Comparison of ENCODE assay signal across 8 mouse cellular contexts in genomic region chr11:55417898-55418703, GRCm38 (mm10). TPM values are rescaled to one million over a fixed set of nuclear protein-coding genes. Genes with fewer than 3 reads are reported as not detected.
DNase-seq lines count a peak whose midpoint lies in the region; ATAC-seq and TF ChIP-seq lines count a peak whose summit lies in the region.

No protein-coding gene starts in this region.

- no peak for TF ChIP-seq POLR2A in cerebellum, adult 2 months (IDR thresholded peaks at IDR 0.05; ENCODE audit: borderline replicate concordance, insufficient read depth, low read length)

- H3K4me1 ChIP-seq in cerebellum, adult 2 months (ENCODE audit: control insufficient read depth, insufficient read depth, low read length): peaks cover 22% of the 10 kb centered on the region
- H3K4me1 ChIP-seq in heart, embryonic 13.5 days: peaks cover 76% of the 10 kb centered on the region
- H3K4me1 ChIP-seq in midbrain, embryonic 10.5 days: peaks cover 46% of the 10 kb centered on the region

- no peaks in the 10 kb centered on the region for H3K9me3 ChIP-seq in heart, embryonic 13.5 days
- H3K9me3 ChIP-seq in midbrain, embryonic 10.5 days (replicated peaks): no peaks in the 10 kb centered on the region

- peaks cover 15% of the 10 kb centered on the region for H3K36me3 ChIP-seq in heart, embryonic 13.5 days
- no peaks in the 10 kb centered on the region; the same call in 1 of the 2 replicates for H3K36me3 ChIP-seq in midbrain, embryonic 10.5 days

- DNase-seq in cerebellum, adult 2 months: peak in 1 of 2 experiments; percentile 25
- DNase-seq in embryo, embryonic 9.5 days (ENCODE audit: extremely low spot score): peak; percentile 90
- DNase-seq in kidney, postnatal 25 days: peak; percentile 69 to 78
- peak; percentile 89 for DNase-seq in midbrain, embryonic 10.5 days (ENCODE audit: low spot score)
- DNase-seq in frontal cortex, postnatal 25 days (ENCODE audit: low spot score in 2 of 2): no peak
- DNase-seq in cerebellum, adult 11-12 months: no peak

- no peak for TF ChIP-seq CTCF in cerebellum, adult 2 months (IDR thresholded peaks at IDR 0.05; ENCODE audit: borderline replicate concordance, insufficient read depth, low read depth, low read length)

- 24% methylated on average over 24 of the region's 24 CpGs for WGBS in cerebellum, adult 2 months
- 2% methylated on average over 24 of the region's 24 CpGs for WGBS in heart, embryonic 13.5 days
- WGBS in midbrain, embryonic 10.5 days: 2% methylated on average over 24 of the region's 24 CpGs

- peak overlapping the region; percentile 29; the same call in 1 of the 2 replicates for H3K27ac ChIP-seq in cerebellum, adult 2 months (ENCODE audit: insufficient read depth, low read length)
- H3K27ac ChIP-seq in heart, embryonic 13.5 days (replicated peaks): peak overlapping the region; percentile 98
- peak overlapping the region; percentile 92 for H3K27ac ChIP-seq in midbrain, embryonic 10.5 days (replicated peaks)

- peak overlapping the region; percentile 96 for H3K9ac ChIP-seq in heart, embryonic 13.5 days

- ATAC-seq in cerebellum, adult (ENCODE audit: insufficient number of reproducible peaks, low FRiP score, low TSS enrichment): no peak
- peak; percentile 53; the same call in 1 of the 2 replicates for ATAC-seq in heart, embryonic 13.5 days (ENCODE audit: extremely low read depth, insufficient number of reproducible peaks, low FRiP score, low TSS enrichment)

- peak overlapping the region; percentile 51 for H3K4me3 ChIP-seq in cerebellum, adult 2 months (replicated peaks; ENCODE audit: insufficient read depth, low read depth, low read length)
- H3K4me3 ChIP-seq in heart, embryonic 13.5 days: peak overlapping the region; percentile 71
- peak overlapping the region; percentile 60 for H3K4me3 ChIP-seq in midbrain, embryonic 10.5 days

- no peaks in the 10 kb centered on the region for H3K27me3 ChIP-seq in cerebellum, adult 2 months (ENCODE audit: control insufficient read depth, insufficient read depth, low read length)
- no peaks in the 10 kb centered on the region for H3K27me3 ChIP-seq in heart, embryonic 13.5 days (replicated peaks)
- H3K27me3 ChIP-seq in midbrain, embryonic 10.5 days (ENCODE audit: low read depth, poor library complexity, severe bottlenecking): no peaks in the 10 kb centered on the region

- H3K4me2 ChIP-seq in heart, embryonic 13.5 days: peak overlapping the region; percentile 96

RNA-seq across cellular contexts. Expression of gene Sparc, which starts 4.9 kb away (rescaled TPM):
- polyA plus RNA-seq in cerebellum, adult 2 months (2012; rRNA removed): 1,317 and 1,324 TPM in 2 replicates
- 1,654 and 1,741 TPM in 2 replicates for polyA plus RNA-seq in heart, embryonic 13.5 days (2015; fragmentation: Nextera tagmentation; extraction: Ambion mirVana)
- polyA plus RNA-seq in midbrain, embryonic 10.5 days (2016; fragmentation: Nextera tagmentation; extraction: Ambion mirVana): 333 and 416 TPM in 2 replicates

RNA-seq across cellular contexts. Expression of gene Atox1, which starts 42.9 kb away (rescaled TPM):
- polyA plus RNA-seq in cerebellum, adult 2 months (2012; rRNA removed): 203 and 218 TPM in 2 replicates
- 283 and 302 TPM in 2 replicates for polyA plus RNA-seq in heart, embryonic 13.5 days (2015; fragmentation: Nextera tagmentation; extraction: Ambion mirVana)
- polyA plus RNA-seq in midbrain, embryonic 10.5 days (2016; fragmentation: Nextera tagmentation; extraction: Ambion mirVana): 229 and 231 TPM in 2 replicates

RNA-seq across cellular contexts. Expression of gene G3bp1, which starts 51.4 kb away (rescaled TPM):
- polyA plus RNA-seq in cerebellum, adult 2 months (2012; rRNA removed): 21.3 and 22.8 TPM in 2 replicates
- polyA plus RNA-seq in heart, embryonic 13.5 days (2015; fragmentation: Nextera tagmentation; extraction: Ambion mirVana): 111 and 113 TPM in 2 replicates
- 258 and 281 TPM in 2 replicates for polyA plus RNA-seq in midbrain, embryonic 10.5 days (2016; fragmentation: Nextera tagmentation; extraction: Ambion mirVana)

Comparison
In these comparisons a context has a peak if more than half of its experiments do, and no peak if none do; other contexts are left out.
1. DNase-seq: peak in embryo, embryonic 9.5 days (single experiment), kidney, postnatal 25 days (2 of 2) and midbrain, embryonic 10.5 days (single experiment); none in frontal cortex, postnatal 25 days (0 of 2) and cerebellum, adult 11-12 months (single experiment).
2. H3K27ac ChIP-seq: peak in every context shown above with its lines; median percentile 98 in heart, embryonic 13.5 days; 92 in midbrain, embryonic 10.5 days; 29 in cerebellum, adult 2 months.
3. Peak in every context shown above with its lines, with median percentiles within 50 percentile points of each other: H3K4me3 ChIP-seq.